Mouse (Mus musculus): ENCODE results near the gene Ubox5.
A peak's percentile ranks its signal among the peaks of the same experiment; 100 is the strongest.

Gene Ubox5

DNA sequence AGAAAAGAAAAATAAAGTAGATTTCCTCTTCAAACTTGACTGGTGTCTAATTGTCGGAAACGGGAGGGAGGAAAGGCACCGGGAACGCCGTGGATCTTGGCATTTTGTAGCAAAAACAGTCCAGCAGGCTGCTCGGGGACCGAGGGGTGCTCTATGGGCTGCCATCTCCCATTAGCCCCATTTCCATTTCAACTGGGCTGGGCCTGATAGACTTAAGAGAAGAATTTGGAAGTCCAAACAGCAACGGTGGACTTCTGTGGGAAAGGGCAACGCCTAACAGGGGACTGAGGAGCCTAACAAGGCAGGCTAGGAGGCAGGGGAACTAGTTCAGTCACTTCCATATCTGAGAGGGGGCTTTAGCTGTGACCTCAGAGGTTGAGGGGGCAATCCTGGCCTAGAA is 52.8 kb downstream of the Ubox5 start:
- no peak for DNase-seq (ENCODE audit: extremely low spot score)

GRCm38 (mm10) chr2:130576564-130576963 is 53.3 kb downstream of the Ubox5 start:
- DNase-seq (ENCODE audit: extremely low spot score), result peak; percentile 34

GRCm38 (mm10) chr2:130575873-130576272 is 54.0 kb downstream of the Ubox5 start, which contains the start of gene Oxt:
Gene Oxt, plus strand, starts transcription at chr2:130576173.
- no peak for DNase-seq (ENCODE audit: extremely low spot score)

- DNase-seq (ENCODE audit: extremely low spot score), result no peak
Observed at GRCm38 (mm10) chr2:130574960-130575359, 54.9 kb downstream of the Ubox5 start.

- no peak for DNase-seq (ENCODE audit: extremely low spot score)
Observed at GRCm38 (mm10) chr2:130569926-130570325, 59.9 kb downstream of the Ubox5 start.

GRCm38 (mm10) chr2:130568921-130569320 is 60.9 kb downstream of the Ubox5 start:
- DNase-seq (ENCODE audit: extremely low spot score), result no peak

DNA sequence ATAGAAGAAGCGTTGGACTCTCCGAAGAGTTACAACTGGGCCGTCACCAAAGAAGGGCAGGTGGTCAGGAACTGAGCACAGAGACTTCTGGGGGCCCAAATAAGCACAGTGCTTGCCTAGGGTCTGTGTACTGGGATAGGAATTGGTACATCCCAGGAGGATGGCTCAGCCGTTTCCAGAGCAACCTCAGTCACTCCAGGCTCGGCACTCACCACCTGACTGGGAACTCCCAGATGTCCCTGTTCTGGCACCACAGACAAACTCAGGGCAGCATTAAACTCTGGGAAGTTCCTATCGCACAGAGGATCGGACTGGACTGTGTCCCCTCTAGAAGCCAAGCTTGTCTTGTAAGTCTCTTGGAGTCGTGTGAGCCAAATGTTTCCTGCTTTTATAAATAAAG is 64.9 kb downstream of the Ubox5 start:
- DNase-seq (ENCODE audit: extremely low spot score), result no peak

DNA sequence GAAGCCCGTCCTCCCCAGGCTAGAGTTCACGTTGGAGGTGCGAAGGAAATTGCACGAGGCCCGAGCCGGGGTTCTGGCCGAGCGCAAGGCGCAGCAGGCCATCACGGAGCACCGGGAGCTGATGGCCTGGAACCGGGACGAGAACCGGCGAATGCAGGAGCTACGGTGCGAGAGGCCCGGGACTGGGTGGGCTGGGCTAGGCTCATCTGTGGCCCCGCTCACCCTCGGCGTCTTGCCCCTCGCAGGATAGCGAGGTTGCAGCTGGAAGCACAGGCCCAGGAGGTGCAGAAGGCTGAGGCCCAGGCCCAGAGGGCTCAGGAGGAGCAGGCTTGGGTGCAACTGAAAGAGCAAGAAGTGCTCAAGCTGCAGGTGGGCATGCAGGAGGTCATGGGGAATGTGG is 65.8 kb downstream of the Ubox5 start:
- no peak for DNase-seq (ENCODE audit: extremely low spot score)

DNA sequence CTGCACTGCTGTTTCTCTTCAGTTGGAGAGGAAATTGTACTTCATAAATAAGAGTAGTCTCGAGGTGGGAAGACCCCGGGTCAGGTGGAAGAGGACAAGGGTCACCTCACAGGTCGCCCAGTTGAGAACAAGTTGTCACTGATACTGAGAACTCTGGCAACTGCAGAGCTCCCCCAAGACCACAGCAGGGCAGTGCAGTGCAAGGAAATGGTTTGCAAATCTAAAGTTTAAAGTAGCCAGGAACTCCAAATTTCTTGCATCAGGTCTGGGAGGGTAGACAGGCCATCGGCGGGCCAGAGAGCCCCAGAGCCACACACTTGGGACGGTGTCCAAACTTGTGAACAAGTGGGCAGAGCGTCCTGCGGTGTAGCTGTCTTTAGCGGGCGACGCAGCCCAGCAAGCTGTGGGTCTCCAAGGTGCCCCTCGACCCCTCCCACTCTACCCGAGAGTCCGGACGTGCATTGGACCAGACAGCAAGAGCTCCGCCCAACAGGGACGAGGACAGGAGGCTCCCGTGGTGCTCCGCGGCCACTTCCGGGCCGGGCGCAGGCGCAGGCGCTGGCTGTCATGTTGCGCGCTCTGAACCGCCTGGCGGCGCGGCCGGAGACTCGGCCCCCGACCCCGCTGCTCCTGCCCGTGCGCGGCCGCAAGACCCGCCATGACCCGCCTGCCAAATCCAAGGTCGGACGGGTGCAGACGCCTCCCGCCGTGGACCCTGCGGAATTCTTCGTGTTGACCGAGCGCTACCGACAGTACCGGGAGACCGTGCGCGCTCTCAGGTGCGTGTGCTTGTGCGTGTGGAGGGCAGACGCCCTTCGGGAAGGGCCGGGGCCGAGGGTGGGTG is 66.4 kb downstream of the Ubox5 start, which contains the start of gene Mrps26:
TSS of gene Mrps26 (plus strand) at position 531 of the 844 bp plus-strand sequence.
- peak; percentile 92 for DNase-seq (ENCODE audit: extremely low spot score)

DNA sequence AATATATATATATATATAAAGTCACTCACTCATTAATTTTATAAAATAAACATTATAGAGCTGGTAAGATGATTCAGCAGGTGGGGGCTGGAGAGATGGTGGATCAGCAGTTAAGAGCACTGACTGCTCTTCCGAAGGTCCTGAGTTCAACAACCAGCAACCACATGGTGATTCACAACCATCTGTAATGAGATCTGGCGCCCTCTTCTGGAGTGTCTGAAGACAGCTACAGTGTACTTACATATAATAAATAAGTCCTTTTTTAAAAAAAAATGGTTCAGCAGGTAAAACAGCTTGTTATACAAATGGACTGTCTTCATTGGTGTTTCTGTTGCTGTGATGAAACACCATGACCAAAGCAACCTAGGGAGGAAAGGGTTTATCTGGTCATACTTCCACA is 71.8 kb downstream of the Ubox5 start:
- no peak for DNase-seq (ENCODE audit: extremely low spot score)

DNA sequence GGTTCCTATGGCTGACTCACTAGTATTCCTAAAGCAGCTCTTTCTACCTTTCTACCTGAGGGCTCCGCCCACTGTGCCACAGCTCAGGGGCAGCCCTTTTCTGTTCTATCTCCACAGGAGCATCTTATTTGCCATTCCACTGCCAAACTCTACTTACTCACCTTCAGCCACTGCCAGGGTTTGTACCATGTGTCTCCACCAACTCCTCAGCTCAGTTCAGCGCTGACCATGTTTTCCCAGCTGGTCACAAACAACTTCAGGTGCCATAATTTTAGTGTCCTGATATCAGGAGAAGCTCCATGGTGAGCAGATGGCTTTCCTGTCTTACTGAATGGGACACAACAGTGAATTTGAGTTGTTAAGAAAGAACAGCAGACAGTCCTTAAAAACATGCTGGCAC is 72.4 kb downstream of the Ubox5 start:
- DNase-seq (ENCODE audit: extremely low spot score), result no peak

DNA sequence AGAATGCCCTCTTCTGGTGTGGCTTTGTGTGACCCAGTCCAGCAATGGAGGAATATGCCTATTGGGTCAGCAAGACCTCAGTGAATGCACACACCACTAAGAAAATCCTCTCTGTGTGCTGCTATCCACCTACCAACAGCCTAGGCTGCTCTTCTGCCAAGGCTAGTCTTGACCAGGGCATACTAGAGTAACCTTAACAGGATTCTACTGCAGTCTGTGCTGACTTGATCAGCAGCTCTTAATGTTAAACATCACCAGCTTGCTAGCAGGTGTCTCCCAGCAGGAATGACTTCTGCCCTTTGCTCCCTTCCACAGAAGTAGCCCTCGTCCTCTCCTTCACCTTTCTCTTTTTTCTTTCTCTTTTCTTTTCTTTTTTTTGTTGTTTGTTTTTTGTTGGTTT is 73.5 kb downstream of the Ubox5 start:
- DNase-seq (ENCODE audit: extremely low spot score), result no peak

DNA sequence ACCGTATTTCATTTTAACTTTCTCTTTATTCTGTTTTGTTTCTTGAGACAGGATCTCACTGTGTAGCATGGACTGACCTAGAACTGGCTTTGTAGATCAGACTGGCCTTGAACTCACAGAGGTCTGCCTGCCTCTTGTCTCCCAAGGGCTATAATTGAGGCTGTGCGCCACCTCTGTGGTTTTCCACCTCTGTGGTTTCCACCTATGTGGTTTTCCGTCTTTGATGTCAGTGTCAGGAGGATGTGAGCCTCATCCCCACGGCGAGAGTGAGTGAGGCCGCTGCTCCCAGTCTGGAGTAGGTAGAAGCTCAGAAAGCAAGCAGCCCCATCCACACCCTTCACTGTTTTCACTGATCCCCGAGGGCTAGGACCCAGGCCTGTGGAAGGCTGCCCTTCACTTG is 75.0 kb downstream of the Ubox5 start:
- no peak for DNase-seq (ENCODE audit: extremely low spot score)

DNA sequence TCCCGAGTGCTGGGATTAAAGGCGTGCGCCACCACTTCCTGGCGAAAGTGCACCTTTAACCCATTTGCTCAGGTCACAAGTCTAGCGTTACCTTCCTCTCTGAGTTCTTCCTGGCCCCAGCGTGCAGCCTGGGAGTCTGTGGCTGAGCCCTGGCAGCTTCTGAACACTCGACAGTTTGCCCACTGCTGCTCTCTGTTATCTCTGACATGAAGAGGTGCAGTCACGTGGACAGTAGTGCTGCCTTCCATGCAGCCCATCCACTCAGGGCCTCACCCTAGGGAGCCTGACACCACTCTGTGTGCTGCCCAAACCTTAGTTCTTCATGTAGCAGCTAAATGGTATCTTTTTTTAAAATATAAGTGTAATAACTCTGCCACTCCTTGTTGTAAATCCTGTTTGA is 82.9 kb downstream of the Ubox5 start:
- DNase-seq (ENCODE audit: extremely low spot score), result no peak

DNA sequence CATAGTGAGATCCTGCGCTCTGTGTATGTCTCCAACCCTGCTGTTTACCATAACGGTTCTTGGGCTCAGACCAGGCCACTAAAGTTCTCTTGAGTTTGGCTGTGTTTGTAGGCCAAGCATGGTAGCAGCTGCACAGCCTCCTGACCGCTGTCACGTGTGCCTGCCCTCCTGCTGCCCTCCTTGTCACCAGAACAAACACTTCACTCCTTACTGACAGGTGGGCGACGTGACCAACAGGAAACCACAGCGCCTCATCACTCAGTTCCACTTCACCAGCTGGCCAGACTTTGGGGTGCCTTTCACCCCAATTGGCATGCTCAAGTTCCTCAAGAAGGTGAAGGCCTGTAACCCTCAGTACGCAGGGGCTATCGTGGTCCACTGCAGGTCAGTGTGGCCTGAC is 89.6 kb downstream of the Ubox5 start:
- no peak for DNase-seq (ENCODE audit: extremely low spot score)
